Mouse (Mus musculus) hindbrain, postnatal 0 days (tissue): ENCODE results near the gene Suz12. TPM values are rescaled to one million over a fixed set of nuclear protein-coding genes. Genes with fewer than 3 reads are reported as not detected.
A peak's percentile ranks its signal among the peaks of the same experiment; 100 is the strongest.

Experiments
- ATAC-seq: fragments of 200-750 bp; cut with Nextera tagmentation; 2 replicates; pipeline ENCODE4 v1.8.0; 2017; ENCODE audit warnings: mild to moderate bottlenecking, moderate TSS enrichment, moderate library complexity
- DNase-seq: peaks from one replicate; pipeline ENCODE4 v3.0.0-alpha.2; 2015; ENCODE audit warnings: low spot score
- H3K27ac ChIP-seq: fragments of 300-500 bp; sonication (generic); 2 replicates; pipeline ENCODE4 v1.5.1; 2014; ENCODE audit warnings: mild to moderate bottlenecking
- H3K27me3 ChIP-seq: fragments of 300-500 bp; sonication (generic); 2 replicates; pipeline ENCODE4 v1.6.1; 2014; ENCODE audit warnings: low read length, mixed read lengths; ENCODE audit not compliant: insufficient read depth
- H3K36me3 ChIP-seq: fragments of 300-500 bp; sonication (generic); 2 replicates; pipeline ENCODE4 v1.6.1; 2014; ENCODE audit warnings: low read length, mixed read lengths; ENCODE audit not compliant: insufficient read depth
- H3K4me1 ChIP-seq: fragments of 300-500 bp; sonication (generic); 2 replicates; pipeline ENCODE4 v1.6.1; 2014; ENCODE audit warnings: antibody characterized with exemption, low read length, mixed read lengths; ENCODE audit not compliant: insufficient read depth
- H3K4me2 ChIP-seq: fragments of 300-500 bp; sonication (generic); 2 replicates; pipeline ENCODE4 v1.6.1; 2014; ENCODE audit warnings: low read depth, mild to moderate bottlenecking, low read length, moderate library complexity, mixed read lengths
- H3K4me3 ChIP-seq: fragments of 300-500 bp; sonication (generic); 2 replicates; pipeline ENCODE4 v1.5.1; 2014; ENCODE audit warnings: low read length
- H3K9ac ChIP-seq: fragments of 300-500 bp; sonication (generic); replicated peaks from 2 replicates; pipeline ENCODE4 v1.6.1; 2014; ENCODE audit warnings: mild to moderate bottlenecking, low read length, moderate library complexity, mixed read lengths
- H3K9me3 ChIP-seq: fragments of 300-500 bp; sonication (generic); 2 replicates; pipeline ENCODE4 v1.6.1; 2016; ENCODE audit warnings: low read length, mixed read lengths
- CTCF ChIP-seq: IDR thresholded peaks from 2 replicates; pipeline ENCODE4 v1.5.1; 2016; ENCODE audit warnings: antibody characterized with exemption, control low read depth, low read depth
- WGBS: fragments of 180-500 bp; shearing (Covaris S2); extraction: QIAGEN DNeasy Blood & Tissue Kit; methylation state at CpG from one replicate; pipeline ENCODE4 v1.1.7; 2014; 5-methylcytosine and 5-hydroxymethylcytosine counted together
- polyA plus RNA-seq: library from polyadenylated mRNA; unstranded; fragments of >200 nt; fragmentation: Nextera tagmentation; extraction: Ambion mirVana; gene quantifications from 2 replicates; pipeline ENCODE4 v1.2.1, GENCODE M21; 2015
- total RNA-seq: library from RNA; depleted of rRNA; stranded (reverse); fragments of >200 nt; gene quantifications from 2 replicates; pipeline ENCODE4 v1.2.3, GENCODE M21; 2014

Suz12 gene
- total and polyA plus RNA-seq, 2 experiments from 2014 or later, result 10.8 to 15.0 TPM

GRCm38 (mm10) chr11:80071039-80071438 is 78.1 kb downstream of the Suz12 start:
- 97% methylated on average over 2 of the region's 2 CpGs for WGBS
- ATAC-seq, result no peak
- H3K4me2 ChIP-seq, result no peak overlapping the region
- no peak overlapping the region for H3K27ac ChIP-seq
- no peaks in the 10 kb centered on the region for H3K27me3 ChIP-seq
- DNase-seq, result no peak
- TF ChIP-seq CTCF, result no peak
- H3K36me3 ChIP-seq, result no peaks in the 10 kb centered on the region
- no peak overlapping the region for H3K9ac ChIP-seq
- no peak overlapping the region for H3K4me3 ChIP-seq
- no peaks in the 10 kb centered on the region for H3K9me3 ChIP-seq
- H3K4me1 ChIP-seq, result no peaks in the 10 kb centered on the region

- Histone ChIP-seq H3K27ac (no peak overlapping the region), H3K9ac (no peak overlapping the region), H3K4me2 (no peak overlapping the region), H3K27me3 (no peaks in the 10 kb centered on the region), H3K36me3 (no peaks in the 10 kb centered on the region), H3K9me3 (no peaks in the 10 kb centered on the region), H3K4me1 (no peaks in the 10 kb centered on the region), H3K4me3 (no peak overlapping the region)
- no peak for ATAC-seq
- TF ChIP-seq CTCF, result no peak
- no peak for DNase-seq
- WGBS, result 78% methylated on average over 3 of the region's 3 CpGs
These were observed 79.5 kb downstream of the Suz12 start for GRCm38 (mm10) chr11:80072365-80072764.

- Histone ChIP-seq H3K36me3 (no peaks in the 10 kb centered on the region), H3K9me3 (no peaks in the 10 kb centered on the region), H3K9ac (no peak overlapping the region), H3K27ac (no peak overlapping the region), H3K4me3 (no peak overlapping the region), H3K27me3 (no peaks in the 10 kb centered on the region), H3K4me1 (no peaks in the 10 kb centered on the region), H3K4me2 (no peak overlapping the region)
- WGBS, result 93% methylated on average over 5 of the region's 5 CpGs
- TF ChIP-seq CTCF, result no peak
- no peak for DNase-seq
- no peak for ATAC-seq
These were observed 82.8 kb downstream of the Suz12 start for GRCm38 (mm10) chr11:80075608-80076277.

GRCm38 (mm10) chr11:80077784-80078545 is 85.1 kb downstream of the Suz12 start:
- no peak for DNase-seq
- no peaks in the 10 kb centered on the region; the same call in 1 of the 2 replicates for H3K4me1 ChIP-seq
- TF ChIP-seq CTCF, result no peak

GRCm38 (mm10) chr11:80078831-80079230 is 85.9 kb downstream of the Suz12 start:
- H3K27me3 ChIP-seq, result no peaks in the 10 kb centered on the region
- 47% methylated on average over 1 of the region's 1 CpGs for WGBS
- H3K4me2 ChIP-seq, result no peak overlapping the region
- no peaks in the 10 kb centered on the region; the same call in 1 of the 2 replicates for H3K4me1 ChIP-seq
- no peak for TF ChIP-seq CTCF
- H3K27ac ChIP-seq, result no peak overlapping the region
- H3K9me3 ChIP-seq, result no peaks in the 10 kb centered on the region
- no peak overlapping the region for H3K9ac ChIP-seq
- ATAC-seq (no peak), DNase-seq (no peak)
- no peak overlapping the region for H3K4me3 ChIP-seq
- no peaks in the 10 kb centered on the region for H3K36me3 ChIP-seq

More at GRCm38 (mm10) chr11:80077784-80078545, 85.1 kb downstream of the Suz12 start:
- H3K36me3 ChIP-seq, result no peaks in the 10 kb centered on the region
- no peak for ATAC-seq
- H3K27ac ChIP-seq, result no peak overlapping the region
- 75% methylated on average over 13 of the region's 14 CpGs for WGBS
- no peaks in the 10 kb centered on the region for H3K9me3 ChIP-seq
- no peak overlapping the region for H3K4me2 ChIP-seq
- no peaks in the 10 kb centered on the region for H3K27me3 ChIP-seq
- H3K9ac ChIP-seq, result no peak overlapping the region
- H3K4me3 ChIP-seq, result no peak overlapping the region

GRCm38 (mm10) chr11:80079751-80080150 is 86.8 kb downstream of the Suz12 start:
- WGBS, result 73% methylated on average over 6 of the region's 6 CpGs
- H3K9ac ChIP-seq, result peak overlapping the region; percentile 70; the same call in 1 of the 2 replicates
- H3K9me3 ChIP-seq, result no peaks in the 10 kb centered on the region

GRCm38 (mm10) chr11:80080381-80080825 is 87.5 kb downstream of the Suz12 start:
- under 1% methylated on average over 32 of the region's 32 CpGs for WGBS
- H3K36me3 ChIP-seq, result no peaks in the 10 kb centered on the region
- H3K27ac ChIP-seq, result peak overlapping the region; percentile 75
- no peak; the same call in 1 of the 2 replicates for ATAC-seq
- H3K27me3 ChIP-seq, result no peaks in the 10 kb centered on the region
- no peak for TF ChIP-seq CTCF
- H3K9me3 ChIP-seq, result no peaks in the 10 kb centered on the region
- H3K9ac ChIP-seq, result peak overlapping the region; percentile 70
- no peaks in the 10 kb centered on the region; the same call in 1 of the 2 replicates for H3K4me1 ChIP-seq
- peak overlapping the region; percentile 81 for H3K4me2 ChIP-seq
- DNase-seq, result peak; percentile 30
- H3K4me3 ChIP-seq, result peak overlapping the region; percentile 70

More at GRCm38 (mm10) chr11:80079751-80080150, 86.8 kb downstream of the Suz12 start:
- no peaks in the 10 kb centered on the region for H3K27me3 ChIP-seq
- ATAC-seq (no peak), DNase-seq (no peak)
- no peaks in the 10 kb centered on the region; the same call in 1 of the 2 replicates for H3K4me1 ChIP-seq
- no peak overlapping the region for H3K27ac ChIP-seq
- TF ChIP-seq CTCF, result no peak
- H3K4me3 ChIP-seq, result peak overlapping the region; percentile 70
- H3K4me2 ChIP-seq, result peak overlapping the region; percentile 81
- no peaks in the 10 kb centered on the region for H3K36me3 ChIP-seq
